Mouse (Mus musculus): Measurements from ENCODE around the gene Smarca5. TPM values are rescaled to one million over a fixed set of nuclear protein-coding genes. Genes with fewer than 3 reads are reported as not detected.

The Smarca5 gene
- polyA plus RNA-seq, 1 experiment from 2014 or later, result 144 TPM

Other genes starting within 250 kb of the Smarca5 start
- gene Gypa, start 245.7 kb downstream of the Smarca5 start, polyA plus RNA-seq (2016; fragmentation: Nextera tagmentation; extraction: Ambion mirVana), result 4.8 and 6.3 TPM in 2 replicates
- gene Frem3, start 128.4 kb downstream of the Smarca5 start, polyA plus RNA-seq (2016; fragmentation: Nextera tagmentation; extraction: Ambion mirVana), result not detected in 2 replicates
- 21.3 and 23.2 TPM in 2 replicates for gene Gab1, start 141.0 kb upstream of the Smarca5 start, polyA plus RNA-seq (2016; fragmentation: Nextera tagmentation; extraction: Ambion mirVana)